Mouse (Mus musculus) kidney, adult 11 months (tissue): ENCODE results near the gene Nebl.

Experiments used
- DNase-seq: peaks from one replicate; pipeline ENCODE4 v3.0.0; 2022

The Nebl gene

DNA sequence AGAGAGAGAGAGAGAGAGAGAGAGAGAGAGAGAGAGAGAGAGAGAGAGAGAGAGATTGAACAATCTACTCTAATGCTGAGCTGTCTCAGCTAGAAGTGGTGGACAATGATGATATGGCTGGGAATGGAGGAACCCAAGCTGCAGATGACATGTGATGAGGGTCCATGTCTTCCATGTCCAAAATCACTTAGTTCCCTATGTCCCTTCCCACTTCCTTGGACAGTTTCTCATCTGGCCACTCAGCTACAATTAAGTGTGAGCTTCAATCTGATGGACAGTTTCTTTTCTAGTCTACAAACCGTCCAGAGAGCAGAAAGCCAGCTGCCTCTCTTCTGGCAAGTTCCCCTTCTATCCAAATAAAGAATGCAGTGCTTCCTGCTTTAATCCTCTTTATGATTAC, 221.3 kb downstream of the Nebl start:
- DNase-seq, result no peak

DNA sequence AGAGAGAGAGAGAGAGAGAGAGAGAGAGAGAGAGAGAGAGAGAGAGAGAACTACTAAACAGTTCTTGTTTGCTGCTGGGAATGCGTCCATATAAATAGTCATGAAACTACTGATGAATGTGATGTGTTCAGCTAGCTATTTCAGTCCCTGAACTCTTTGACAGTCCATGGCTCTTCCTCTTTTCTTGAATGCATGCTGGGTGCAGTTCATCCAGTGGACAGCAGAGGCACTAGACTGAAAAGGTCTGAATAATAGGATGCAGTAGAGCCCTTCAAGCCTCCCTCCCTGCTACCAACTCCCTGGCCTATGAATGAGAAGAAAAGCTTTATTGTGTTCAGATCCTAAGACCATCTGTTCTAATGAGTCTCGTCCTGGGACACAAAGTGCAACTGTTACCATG, 223.9 kb downstream of the Nebl start:
- DNase-seq, result no peak

DNA sequence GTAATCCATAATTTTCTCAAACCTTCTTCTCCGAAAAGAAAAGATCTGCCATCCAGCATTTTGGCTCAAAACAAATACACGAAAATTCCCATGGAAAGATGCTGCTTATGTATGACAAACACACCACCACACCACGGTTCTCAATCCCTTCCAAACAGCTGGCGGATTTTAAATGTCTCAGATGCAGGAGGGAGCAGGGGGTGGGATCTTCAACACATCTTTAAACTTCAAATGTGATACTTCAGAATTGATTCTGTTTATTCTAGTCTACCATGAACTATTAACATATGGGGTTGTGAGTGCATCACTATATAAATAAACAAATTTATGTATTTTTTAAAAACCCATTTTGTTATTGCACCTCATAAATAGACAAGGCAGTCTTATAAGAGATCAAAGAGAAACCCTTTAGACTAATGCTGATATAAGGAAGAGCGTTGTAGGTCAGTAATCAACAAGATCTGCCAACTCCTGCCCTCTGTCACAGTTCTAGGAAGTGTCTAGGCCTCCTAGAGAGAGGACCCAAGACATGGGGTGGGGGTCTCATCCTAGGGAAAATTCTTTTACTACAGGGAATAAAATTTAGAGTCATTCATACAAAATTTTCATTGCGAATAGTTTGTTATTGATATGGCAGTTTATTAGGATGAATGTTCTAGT, 227.0 kb downstream of the Nebl start:
- DNase-seq, result no peak

DNA sequence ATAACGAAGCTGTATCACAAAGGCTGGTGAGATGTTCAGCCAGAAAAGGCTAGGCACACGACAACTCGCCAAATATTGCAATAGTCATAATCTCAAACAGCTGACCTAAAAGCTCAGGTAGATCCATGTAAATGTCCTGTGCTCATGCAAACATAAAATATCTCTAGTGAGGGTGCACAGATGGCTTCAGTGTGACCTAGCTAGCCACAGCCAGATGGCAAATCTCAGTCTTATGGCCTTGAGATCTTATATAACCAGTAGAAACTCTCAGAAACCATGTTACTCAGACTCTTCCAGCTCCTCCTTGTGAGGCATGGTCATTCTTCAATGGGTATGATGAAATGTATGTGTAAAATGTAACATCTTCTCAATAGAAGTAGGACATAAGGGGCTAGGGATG, 230.2 kb downstream of the Nebl start:
- DNase-seq, result no peak

DNA sequence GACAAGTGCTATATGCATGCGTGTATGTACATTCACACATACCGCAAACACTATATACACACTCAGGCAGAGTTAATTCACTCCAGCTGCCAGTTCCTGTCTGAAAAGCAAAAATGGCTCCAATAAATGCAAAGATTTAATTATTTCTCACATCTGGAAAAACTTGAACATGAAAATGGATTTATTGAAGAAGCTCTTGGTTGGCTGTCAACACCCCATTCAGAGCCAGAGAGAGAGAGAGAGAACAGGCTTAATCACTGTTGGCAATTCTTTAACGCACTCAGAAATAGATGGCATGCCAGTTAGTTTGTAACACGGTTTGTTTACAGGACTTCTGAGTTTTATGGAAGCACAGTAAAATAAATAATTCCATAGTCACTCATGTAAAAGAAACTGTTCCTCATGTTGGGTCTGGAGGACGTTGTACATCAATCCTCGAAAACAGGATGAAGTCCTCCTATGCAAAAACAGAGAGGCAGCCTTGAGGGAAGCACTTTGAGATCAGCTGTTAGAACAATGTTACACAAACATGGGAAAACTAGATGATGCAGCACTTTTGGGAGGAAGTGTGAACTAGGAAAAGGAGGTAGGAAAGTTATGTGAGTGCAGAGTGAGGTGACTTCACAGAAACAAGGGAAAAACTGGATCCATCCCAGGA, 265.6 kb downstream of the Nebl start:
- DNase-seq, result no peak

DNA sequence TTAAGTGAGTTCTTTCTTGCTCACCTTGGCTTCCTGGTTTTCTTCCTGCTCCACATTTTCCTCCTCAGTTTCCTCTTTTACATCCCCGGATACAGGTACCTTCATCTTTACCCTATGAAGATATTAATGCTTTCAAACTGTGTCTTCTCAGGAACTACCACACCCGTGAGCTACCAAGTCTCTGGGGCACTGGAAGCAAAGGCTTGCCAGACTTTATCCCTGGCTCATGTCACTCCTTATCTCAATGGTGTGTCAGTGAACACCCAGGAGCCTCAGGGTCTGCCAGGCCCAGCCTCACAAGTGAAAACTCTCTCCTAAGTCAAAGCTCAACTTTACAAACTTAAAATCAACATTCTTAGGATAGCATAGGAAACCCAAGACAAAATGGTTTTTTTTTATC, 270.8 kb downstream of the Nebl start:
- no peak for DNase-seq

DNA sequence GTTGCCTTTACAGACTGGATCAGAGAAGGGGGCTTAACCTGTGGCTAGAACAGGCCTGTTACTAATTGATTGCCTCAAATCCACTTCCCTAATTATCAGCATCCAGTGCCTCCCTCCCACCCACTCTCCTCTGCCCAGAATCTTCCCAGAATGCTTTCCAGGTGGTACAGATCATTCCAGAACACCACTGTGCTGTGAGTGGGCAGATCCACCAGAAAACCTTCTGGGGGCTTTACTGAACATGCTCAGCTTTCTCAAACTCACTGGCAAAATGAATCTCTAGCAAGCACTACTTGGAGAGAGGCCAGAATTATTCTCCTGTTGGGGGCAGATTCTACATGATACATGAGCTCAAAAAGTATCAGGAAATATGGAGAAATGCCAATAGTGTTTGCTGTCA, 277.6 kb downstream of the Nebl start:
- no peak for DNase-seq

DNA sequence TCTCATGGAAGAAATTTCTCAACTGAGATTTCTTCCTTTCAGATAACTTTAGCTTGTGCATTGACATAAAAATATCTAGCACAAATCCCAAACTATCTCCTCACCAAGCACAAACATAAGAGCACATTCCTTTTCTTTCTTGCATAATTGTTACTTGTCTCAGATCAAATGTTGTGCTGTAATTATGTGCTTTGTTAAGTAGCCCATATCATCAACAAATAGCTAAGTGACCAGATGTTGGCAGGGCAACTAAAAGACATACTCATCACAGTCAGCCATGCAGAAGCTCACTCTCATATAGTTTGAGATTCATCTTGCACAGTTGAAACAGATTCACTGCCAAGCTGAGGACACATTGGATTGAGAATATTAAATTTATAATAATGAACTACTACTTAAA, 282.9 kb downstream of the Nebl start:
- DNase-seq, result no peak

DNA sequence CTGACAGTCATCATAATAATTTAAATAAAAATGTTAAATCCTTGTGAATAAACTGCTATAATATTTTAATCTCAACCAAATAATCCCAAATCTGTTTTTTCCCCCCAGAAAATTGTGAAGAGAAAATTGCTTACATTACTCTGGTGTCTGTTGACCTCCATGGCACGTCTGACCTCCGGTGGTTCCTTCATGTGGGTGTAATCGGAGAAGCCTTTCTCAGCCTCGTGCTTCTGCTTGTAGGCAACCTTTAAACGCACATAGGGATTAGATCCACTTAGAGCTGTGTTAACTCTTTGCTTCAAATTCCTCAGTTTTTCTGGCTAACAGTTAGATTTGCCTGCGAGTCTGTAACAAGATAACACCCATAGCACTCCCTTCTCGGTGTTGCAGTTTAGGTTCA, 287.7 kb downstream of the Nebl start:
- no peak for DNase-seq

DNA sequence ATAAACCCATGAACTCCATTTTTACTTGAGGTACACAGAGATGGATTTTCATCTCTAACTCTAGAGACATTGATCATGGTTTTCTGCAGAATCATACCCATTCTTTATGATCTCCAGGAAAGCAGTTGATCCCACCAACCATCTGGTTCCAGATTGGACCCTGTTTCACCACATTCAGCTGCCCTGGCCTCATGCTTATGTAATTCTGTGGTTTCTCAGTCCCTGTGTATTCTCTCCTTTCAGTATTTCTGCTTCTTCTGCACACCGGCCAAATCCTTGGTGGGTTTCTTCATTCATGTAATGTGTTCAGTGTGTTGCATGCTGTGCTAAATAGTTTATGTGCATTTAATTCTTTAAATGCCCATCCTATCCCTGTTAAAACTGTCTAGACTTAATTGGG, 292.9 kb downstream of the Nebl start:
- DNase-seq, result no peak

DNA sequence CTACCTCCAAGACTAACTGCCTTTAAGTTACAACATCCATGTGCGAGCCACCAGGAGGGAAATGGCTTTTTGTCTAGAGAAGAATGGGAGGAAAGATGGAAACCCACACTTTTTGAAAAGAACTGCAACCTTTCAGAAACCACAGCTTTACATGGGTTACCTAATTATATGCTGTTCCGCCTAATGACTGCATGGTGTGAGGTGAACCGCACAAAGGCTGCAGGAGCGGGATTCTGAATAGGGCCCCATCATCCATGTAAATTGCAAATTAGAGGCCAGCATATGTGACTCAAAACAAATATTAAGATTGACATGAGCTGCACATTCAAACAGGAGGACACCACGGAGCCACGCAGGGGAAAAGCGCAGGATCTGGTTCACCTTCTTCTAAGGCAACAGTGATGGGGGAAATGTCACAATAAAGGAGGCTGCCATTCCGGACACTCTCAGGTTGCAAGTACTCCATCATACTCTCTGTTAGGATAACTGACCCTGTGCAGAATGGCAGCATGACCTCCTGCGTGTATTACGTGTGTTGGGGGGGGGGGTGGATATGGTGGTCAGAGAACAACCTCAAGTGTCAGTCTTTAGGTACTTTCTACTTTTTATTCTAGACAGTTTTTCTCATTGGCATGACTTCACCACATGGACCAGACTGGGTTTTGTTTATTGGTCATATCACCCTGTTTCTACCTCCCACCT, 294.4 kb downstream of the Nebl start:
- DNase-seq, result no peak

DNA sequence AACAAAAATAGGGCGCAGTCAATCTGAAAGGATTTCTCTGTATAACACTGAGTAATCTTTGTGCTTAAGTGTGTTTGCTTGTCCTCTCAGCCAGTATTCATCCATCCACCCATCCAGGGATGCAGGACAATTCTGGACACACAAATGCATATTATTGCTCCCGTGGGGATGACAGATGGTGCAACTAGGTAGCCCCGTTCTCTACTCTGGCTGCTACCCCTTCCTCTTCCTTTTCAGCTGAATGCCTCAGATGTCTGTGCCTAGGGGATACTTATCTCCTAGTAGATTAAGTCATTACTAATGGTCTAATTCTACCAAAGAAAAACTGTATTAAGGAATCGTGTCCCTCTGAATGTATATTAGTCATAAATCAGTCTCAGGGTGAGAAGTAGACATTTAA, 296.0 kb downstream of the Nebl start:
- no peak for DNase-seq

DNA sequence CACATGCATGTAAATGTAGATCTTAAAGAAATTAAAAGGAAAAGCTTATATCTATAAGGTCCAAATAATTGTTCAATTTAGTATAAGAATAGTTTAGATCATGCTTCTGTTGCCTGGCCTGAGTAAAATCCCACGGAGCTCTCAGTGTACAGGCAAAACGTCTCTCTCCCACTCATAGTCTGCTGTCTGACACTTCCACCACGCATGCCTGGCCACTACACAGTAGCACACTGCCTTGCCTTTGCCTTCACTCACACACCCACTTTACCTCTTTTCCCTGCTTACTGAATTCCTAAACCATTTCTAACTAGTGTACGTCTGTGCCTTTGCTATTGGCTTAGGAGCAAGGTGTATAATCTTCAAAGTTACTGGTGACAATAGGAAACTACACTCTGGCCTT, 302.2 kb downstream of the Nebl start:
- no peak for DNase-seq

DNA sequence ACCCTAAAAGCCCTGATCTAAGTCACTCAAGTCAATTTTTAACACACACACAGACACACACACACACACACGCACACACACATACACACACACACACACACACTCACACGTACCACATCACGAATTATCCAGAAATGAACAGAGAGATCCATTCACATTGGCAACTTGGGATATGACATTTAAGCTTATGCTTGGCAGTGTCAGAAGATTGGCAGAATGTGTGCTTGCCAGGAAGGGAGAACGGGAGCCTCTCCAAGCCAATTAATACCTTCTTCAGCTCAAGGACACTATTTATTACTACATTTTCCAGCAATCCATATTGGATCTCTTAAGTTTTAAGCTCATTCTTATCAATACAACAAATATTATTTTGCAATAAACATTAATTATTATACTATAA, 303.1 kb downstream of the Nebl start:
- no peak for DNase-seq

DNA sequence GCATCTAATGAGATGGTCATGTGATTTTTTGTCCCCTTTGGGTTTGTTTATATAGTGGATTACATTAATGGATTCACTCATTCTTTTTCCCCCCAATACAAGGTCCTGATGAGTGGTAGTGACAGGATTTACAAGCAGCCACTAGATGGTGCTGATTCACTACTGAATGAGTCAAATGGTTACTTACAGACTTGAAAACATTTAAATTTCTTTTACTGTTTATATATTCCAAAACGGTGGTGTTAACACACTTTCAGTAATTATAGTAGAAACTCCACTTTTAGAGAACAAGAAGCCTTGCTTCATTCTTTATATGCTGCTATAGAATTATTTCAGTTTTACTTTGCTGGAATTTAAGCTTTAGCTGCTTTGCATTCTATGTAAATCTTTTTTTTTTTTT, 308.3 kb downstream of the Nebl start:
- DNase-seq, result no peak

DNA sequence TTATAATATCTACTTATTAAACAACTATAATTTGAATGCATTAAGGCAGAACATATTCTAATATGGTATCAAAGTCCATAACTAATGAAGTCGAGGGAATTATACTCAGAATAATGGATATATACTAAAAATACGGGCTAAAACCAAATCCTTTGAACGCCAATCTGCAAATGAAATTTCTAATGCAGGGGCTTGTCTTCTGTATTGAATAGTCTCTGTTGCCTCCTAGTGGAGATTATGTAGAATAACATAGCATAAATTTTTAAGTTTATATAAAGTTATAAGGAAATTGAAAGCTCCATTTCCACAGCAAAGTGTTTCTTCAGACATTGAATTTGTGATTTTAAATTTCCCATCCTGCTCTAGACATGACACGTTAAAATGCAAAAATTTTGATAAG, 315.9 kb downstream of the Nebl start:
- no peak for DNase-seq

DNA sequence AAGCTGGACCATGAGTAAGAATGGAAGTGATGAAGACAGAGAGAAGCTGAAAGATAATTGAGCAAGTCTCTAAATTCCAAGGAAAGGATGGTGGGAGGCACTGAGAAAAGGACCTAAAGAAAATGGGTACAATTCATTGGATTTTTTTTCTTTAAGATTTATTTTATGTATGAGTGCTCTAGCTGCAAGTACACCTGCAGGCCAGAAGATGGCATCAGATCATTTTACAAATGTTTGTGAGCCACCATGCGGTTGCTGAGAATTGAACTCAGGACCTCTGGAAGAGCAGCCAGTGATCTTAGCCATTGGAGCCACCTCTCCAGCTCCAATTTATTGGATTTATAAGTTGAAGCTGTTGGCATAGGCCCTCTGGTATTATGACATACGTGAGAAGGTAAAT, 316.9 kb downstream of the Nebl start:
- no peak for DNase-seq

DNA sequence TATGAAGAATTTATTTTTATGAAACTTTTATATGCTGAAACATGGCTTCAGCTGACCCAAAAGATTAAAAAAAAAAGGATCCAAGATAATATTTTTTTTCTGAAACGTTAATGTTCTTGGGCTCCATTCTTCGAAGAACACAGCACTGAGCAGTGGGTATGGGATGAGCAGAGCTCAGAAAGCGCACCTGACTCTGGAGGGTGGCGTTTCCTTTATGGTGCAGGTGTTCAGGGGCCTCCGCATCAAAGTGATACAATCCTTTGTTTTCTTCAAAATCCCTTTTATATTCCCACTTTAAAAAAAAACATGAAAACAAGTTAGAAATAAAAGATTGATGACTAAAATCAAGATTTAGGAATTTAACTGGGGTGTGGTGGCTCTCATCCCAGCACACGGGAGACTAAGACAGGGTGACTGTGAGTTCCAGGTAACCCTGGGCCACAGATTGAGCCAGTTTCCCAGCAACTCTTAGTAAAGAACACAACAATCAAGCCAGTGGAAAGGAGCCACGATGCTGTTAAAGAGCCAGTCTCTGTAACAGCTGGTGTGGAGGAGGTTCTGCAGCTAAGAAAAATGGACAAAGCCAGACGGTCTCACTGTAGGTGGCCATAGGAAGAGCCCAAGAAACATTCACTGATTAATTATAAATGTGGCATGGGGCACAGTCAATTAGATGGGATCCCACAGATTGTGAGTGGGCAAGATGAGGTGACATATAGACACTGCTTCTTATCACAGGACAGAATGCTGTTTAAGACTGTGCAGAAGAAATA, 317.6 kb downstream of the Nebl start:
- DNase-seq, result no peak

DNA sequence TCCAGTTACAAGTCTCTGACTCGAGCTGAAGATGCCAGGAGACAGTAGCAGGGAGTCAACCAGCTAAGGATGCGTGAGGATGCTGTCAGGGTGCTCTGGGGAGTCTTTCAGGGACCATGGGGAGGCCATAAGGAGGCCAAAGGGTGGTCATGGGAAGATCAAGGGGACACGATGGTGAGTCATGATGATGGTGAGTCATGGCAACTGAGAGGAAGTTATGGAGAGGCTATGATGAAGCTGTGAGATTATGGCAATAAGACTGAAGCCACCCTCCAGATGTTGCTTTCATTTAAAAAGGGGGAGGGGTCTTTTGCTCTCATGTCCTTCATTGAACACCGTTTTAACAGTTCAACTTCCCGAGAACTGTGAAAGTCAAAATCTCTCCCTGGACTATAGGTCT, 322.0 kb downstream of the Nebl start:
- DNase-seq, result no peak

DNA sequence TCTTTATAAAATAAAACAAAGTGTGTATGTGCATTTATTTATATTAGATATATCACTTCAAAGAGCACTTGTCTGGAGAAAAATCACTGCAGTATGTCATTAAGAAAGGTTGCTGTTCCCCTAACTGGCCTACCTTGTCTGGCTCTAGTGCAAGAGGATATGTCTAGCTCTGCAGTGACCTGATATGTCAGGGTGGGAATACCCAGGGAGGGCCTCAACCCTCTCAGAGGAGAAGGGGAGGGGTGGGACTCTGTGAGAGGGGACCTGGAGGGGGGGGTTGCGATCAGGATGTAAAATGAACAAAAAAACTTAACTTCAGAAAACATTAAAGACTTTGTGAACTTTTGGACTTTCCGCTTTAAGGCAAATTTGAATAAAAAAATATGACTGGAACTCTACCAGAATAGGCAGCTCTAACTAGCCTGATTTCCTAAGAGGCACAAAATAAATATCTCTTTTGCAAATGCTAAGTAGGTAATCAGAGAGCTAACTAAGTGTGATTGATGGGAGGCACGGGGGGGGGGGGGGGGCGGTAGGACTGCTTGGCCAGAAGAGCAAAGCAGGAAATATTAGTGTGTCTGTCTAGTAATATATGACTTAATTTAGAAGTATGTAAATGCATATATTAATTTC, 325.2 kb downstream of the Nebl start:
- no peak for DNase-seq

DNA sequence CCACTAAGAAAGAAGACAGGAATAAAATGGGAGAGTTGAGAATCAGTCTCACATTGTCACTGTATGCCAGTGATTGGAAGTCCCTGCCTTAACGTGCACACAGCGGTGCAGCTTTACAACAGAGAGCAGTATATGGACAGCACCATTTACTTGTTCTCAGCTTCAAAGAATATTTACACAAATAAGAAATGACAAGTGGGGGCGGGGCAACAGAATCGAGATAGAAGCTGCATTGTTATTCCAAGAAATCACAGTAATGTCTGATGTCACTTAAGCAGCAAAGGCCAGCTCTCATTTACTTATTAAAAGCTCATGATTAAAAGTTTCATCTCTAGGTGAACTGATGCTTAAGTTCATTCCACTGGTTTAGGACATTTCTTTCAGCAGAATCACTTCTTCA, 328.8 kb downstream of the Nebl start:
- no peak for DNase-seq

DNA sequence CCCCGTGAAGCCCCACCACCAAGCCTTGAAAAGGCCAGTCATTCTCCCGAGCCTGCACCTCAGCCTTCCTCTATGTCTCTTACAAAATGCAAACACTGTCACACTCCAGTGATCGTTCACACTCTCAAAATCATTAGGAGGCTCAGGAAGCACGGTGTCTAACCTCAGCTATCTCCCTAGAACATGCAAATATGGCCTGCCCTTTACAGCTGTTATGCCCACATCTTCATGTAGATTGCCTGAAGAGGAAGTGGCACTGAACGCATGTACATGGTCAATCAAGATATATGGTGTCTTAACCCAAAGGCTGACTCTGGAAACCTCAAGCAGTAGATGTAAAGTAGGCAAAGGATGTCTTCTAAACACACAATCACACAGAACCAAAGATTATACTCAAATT, 335.0 kb downstream of the Nebl start:
- DNase-seq, result no peak

DNA sequence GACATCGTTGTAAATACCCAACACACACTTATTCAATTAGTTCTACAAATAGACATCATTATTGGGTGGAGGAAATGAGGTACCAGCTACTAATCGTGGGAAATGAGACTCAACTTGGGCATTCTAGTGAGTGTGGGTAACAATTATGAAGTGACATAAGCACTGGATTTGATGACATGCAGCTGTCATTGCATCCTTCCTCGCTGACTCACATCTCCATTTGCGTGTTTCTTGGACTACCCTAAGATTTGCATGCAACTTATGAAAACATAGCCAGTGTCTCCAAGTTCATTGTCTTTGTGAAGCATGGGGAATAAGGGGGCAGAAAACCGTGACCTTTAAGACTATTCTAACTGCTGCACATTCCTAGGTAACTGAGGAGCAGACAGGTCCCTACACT, 339.9 kb downstream of the Nebl start:
- no peak for DNase-seq
